Mouse (Mus musculus) kidney, embryonic 14.5 days (tissue): ENCODE measurements at regions not wholly inside any gene's neighbourhood (a gene's known extent, or its start where the extent isn't known, plus 50 kb on each side); places are given as distances from the start of the nearest gene placed in this dataset.

Experiments
- ATAC-seq: fragments of 200-750 bp; cut with Nextera tagmentation; 2 replicates; pipeline ENCODE4 v1.8.0; 2017; ENCODE audit warnings: moderate number of reproducible peaks, mild to moderate bottlenecking, moderate TSS enrichment, moderate library complexity; ENCODE audit not compliant: low FRiP score, low TSS enrichment
- H3K27ac ChIP-seq: fragments of 300-500 bp; sonication (generic); 2 replicates; pipeline ENCODE4 v1.5.1; 2014; ENCODE audit warnings: low read depth, mild to moderate bottlenecking, low read length, moderate library complexity, mixed read lengths
- H3K27me3 ChIP-seq: fragments of 300-500 bp; sonication (generic); 2 replicates; pipeline ENCODE4 v1.6.1; 2014; ENCODE audit warnings: mild to moderate bottlenecking, low read length; ENCODE audit not compliant: control insufficient read depth, insufficient read depth
- H3K36me3 ChIP-seq: fragments of 300-500 bp; sonication (generic); 2 replicates; pipeline ENCODE4 v1.6.1; 2014; ENCODE audit warnings: low read length, mixed read lengths; ENCODE audit not compliant: control insufficient read depth, insufficient read depth
- H3K4me1 ChIP-seq: fragments of 300-500 bp; sonication (generic); 2 replicates; pipeline ENCODE4 v1.6.1; 2014; ENCODE audit warnings: low read length, mixed read lengths; ENCODE audit not compliant: control insufficient read depth, insufficient read depth
- H3K4me2 ChIP-seq: fragments of 300-500 bp; sonication (generic); replicated peaks from 2 replicates; pipeline ENCODE4 v1.6.1; 2014; ENCODE audit warnings: low read depth, mild to moderate bottlenecking, low read length
- H3K4me3 ChIP-seq: fragments of 300-500 bp; sonication (generic); 2 replicates; pipeline ENCODE4 v1.5.1; 2014; ENCODE audit warnings: mild to moderate bottlenecking, low read length
- H3K9ac ChIP-seq: fragments of 300-500 bp; sonication (generic); 2 replicates; pipeline ENCODE4 v1.6.1; 2014; ENCODE audit warnings: low read depth, mild to moderate bottlenecking, low read length, moderate library complexity
- H3K9me3 ChIP-seq: fragments of 300-500 bp; sonication (generic); 2 replicates; pipeline ENCODE4 v1.6.1; 2016; ENCODE audit warnings: low read length; ENCODE audit not compliant: control insufficient read depth
- WGBS: fragments of 180-500 bp; shearing (Covaris S2); extraction: QIAGEN DNeasy Blood & Tissue Kit; methylation state at CpG from one replicate; pipeline ENCODE4 v1.1.7; 2014; 5-methylcytosine and 5-hydroxymethylcytosine counted together

GRCm38 (mm10) chr3:155401763-155402162 is 308.5 kb downstream of the Lrriq3 start:
- H3K27ac ChIP-seq, result no peak overlapping the region
- no peak for ATAC-seq
- no peaks in the 10 kb centered on the region for H3K9me3 ChIP-seq
- H3K4me2 ChIP-seq, result no peak overlapping the region
- WGBS, result 97% methylated on average over 1 of the region's 1 CpGs
- H3K4me1 ChIP-seq, result no peaks in the 10 kb centered on the region
- no peaks in the 10 kb centered on the region for H3K36me3 ChIP-seq
- no peak overlapping the region for H3K4me3 ChIP-seq
- H3K27me3 ChIP-seq, result no peaks in the 10 kb centered on the region
- H3K9ac ChIP-seq, result no peak overlapping the region

- Histone ChIP-seq H3K27me3 (no peaks in the 10 kb centered on the region), H3K4me1 (no peaks in the 10 kb centered on the region), H3K9me3 (no peaks in the 10 kb centered on the region), H3K27ac (no peak overlapping the region), H3K9ac (no peak overlapping the region), H3K4me3 (no peak overlapping the region), H3K4me2 (no peak overlapping the region), H3K36me3 (no peaks in the 10 kb centered on the region)
- 59% methylated on average over 2 of the region's 2 CpGs for WGBS
- ATAC-seq, result no peak
Observed at GRCm38 (mm10) chr3:155408907-155409306, 315.7 kb downstream of the Lrriq3 start.

- no peak for ATAC-seq
- no peaks in the 10 kb centered on the region for H3K27me3 ChIP-seq
Observed at GRCm38 (mm10) chr3:155409371-155409770, 316.1 kb downstream of the Lrriq3 start.

GRCm38 (mm10) chr3:155409867-155410266 is 316.6 kb downstream of the Lrriq3 start:
- Histone ChIP-seq H3K4me2 (no peak overlapping the region), H3K4me1 (no peaks in the 10 kb centered on the region), H3K36me3 (no peaks in the 10 kb centered on the region), H3K9ac (no peak overlapping the region), H3K27me3 (no peaks in the 10 kb centered on the region), H3K4me3 (no peak overlapping the region), H3K27ac (no peak overlapping the region), H3K9me3 (no peaks in the 10 kb centered on the region)
- WGBS, result 77% methylated on average over 2 of the region's 2 CpGs
- no peak for ATAC-seq

More at GRCm38 (mm10) chr3:155409371-155409770, 316.1 kb downstream of the Lrriq3 start:
- Histone ChIP-seq H3K27ac (no peak overlapping the region), H3K4me3 (no peak overlapping the region), H3K4me2 (no peak overlapping the region), H3K9me3 (no peaks in the 10 kb centered on the region), H3K36me3 (no peaks in the 10 kb centered on the region), H3K4me1 (no peaks in the 10 kb centered on the region), H3K9ac (no peak overlapping the region)
- WGBS, result 63% methylated on average over 2 of the region's 2 CpGs

GRCm38 (mm10) chr3:155459701-155460481 is 366.7 kb downstream of the Lrriq3 start:
- H3K36me3 ChIP-seq, result no peaks in the 10 kb centered on the region
- ATAC-seq, result no peak
- no peak overlapping the region for H3K27ac ChIP-seq
- no peaks in the 10 kb centered on the region for H3K9me3 ChIP-seq
- no peak overlapping the region for H3K4me2 ChIP-seq
- no peaks in the 10 kb centered on the region for H3K27me3 ChIP-seq
- WGBS, result 92% methylated on average over 16 of the region's 16 CpGs
- H3K9ac ChIP-seq, result no peak overlapping the region
- no peaks in the 10 kb centered on the region for H3K4me1 ChIP-seq
- no peak overlapping the region for H3K4me3 ChIP-seq

GRCm38 (mm10) chr3:155462095-155462494 is 368.9 kb downstream of the Lrriq3 start:
- Histone ChIP-seq H3K27ac (no peak overlapping the region; the same call in 1 of the 2 replicates), H3K9ac (no peak overlapping the region), H3K4me2 (no peak overlapping the region), H3K4me3 (no peak overlapping the region), H3K27me3 (no peaks in the 10 kb centered on the region), H3K9me3 (no peaks in the 10 kb centered on the region), H3K4me1 (no peaks in the 10 kb centered on the region), H3K36me3 (no peaks in the 10 kb centered on the region)
- ATAC-seq, result peak; percentile 59; the same call in 1 of the 2 replicates
- 26% methylated on average over 4 of the region's 4 CpGs for WGBS

- Histone ChIP-seq H3K9ac (no peak overlapping the region), H3K4me1 (no peaks in the 10 kb centered on the region), H3K4me3 (no peak overlapping the region), H3K36me3 (no peaks in the 10 kb centered on the region), H3K9me3 (no peaks in the 10 kb centered on the region), H3K27ac (no peak overlapping the region), H3K4me2 (no peak overlapping the region), H3K27me3 (no peaks in the 10 kb centered on the region)
- 80% methylated on average over 2 of the region's 2 CpGs for WGBS
- no peak for ATAC-seq
Observed at GRCm38 (mm10) chr3:155470742-155471141, 377.5 kb downstream of the Lrriq3 start.

GRCm38 (mm10) chr3:155485487-155485886 is 392.3 kb downstream of the Lrriq3 start:
- Histone ChIP-seq H3K4me1 (no peaks in the 10 kb centered on the region), H3K27me3 (no peaks in the 10 kb centered on the region), H3K27ac (no peak overlapping the region), H3K9ac (no peak overlapping the region), H3K9me3 (no peaks in the 10 kb centered on the region), H3K4me2 (no peak overlapping the region), H3K36me3 (no peaks in the 10 kb centered on the region), H3K4me3 (no peak overlapping the region)
- 85% methylated on average over 2 of the region's 2 CpGs for WGBS
- no peak for ATAC-seq

- H3K4me1 ChIP-seq, result no peaks in the 10 kb centered on the region
- H3K9me3 ChIP-seq, result no peaks in the 10 kb centered on the region
- no peak overlapping the region for H3K9ac ChIP-seq
- WGBS, result 29% methylated on average over 8 of the region's 8 CpGs
- no peak overlapping the region for H3K4me3 ChIP-seq
- no peak overlapping the region for H3K4me2 ChIP-seq
- no peak overlapping the region for H3K27ac ChIP-seq
- no peaks in the 10 kb centered on the region for H3K27me3 ChIP-seq
- no peaks in the 10 kb centered on the region for H3K36me3 ChIP-seq
- peak; percentile 81; the same call in 1 of the 2 replicates for ATAC-seq
Observed at GRCm38 (mm10) chr3:155487877-155488537, 394.8 kb downstream of the Lrriq3 start.
